ENCODE assay signal across 8 mouse cellular contexts in the genomic region with DNA sequence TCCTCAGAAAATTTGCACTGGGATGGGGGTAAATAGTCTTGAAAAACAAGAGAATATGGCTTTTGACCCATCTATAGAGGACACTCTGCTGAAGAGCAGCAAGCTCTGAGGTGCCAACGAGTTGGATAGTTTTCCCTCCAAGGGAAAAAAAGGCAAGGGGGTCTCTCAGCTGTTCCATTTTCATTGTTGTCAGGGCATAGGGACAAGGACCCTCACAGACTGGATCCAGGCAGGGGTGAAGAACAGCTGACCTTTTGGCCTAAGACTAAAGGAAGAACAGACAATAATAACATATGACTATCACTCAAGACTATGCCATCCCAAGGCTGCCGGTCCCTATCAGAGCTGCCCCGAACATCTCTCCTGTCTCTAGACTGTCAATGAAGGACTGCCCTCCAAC. TPM values are rescaled to one million over a fixed set of nuclear protein-coding genes. Genes with fewer than 3 reads are reported as not detected.
A peak's percentile ranks its signal among the peaks of the same experiment; 100 is the strongest.
DNase-seq lines count a peak whose midpoint lies in the region; ATAC-seq and TF ChIP-seq lines count a peak whose summit lies in the region.

No protein-coding gene starts in this region.

- H3K9me3 ChIP-seq in lung, embryonic 16.5 days (ENCODE audit: control insufficient read depth, low read length) = no peaks in the 10 kb centered on the region
- no peaks in the 10 kb centered on the region for H3K9me3 ChIP-seq in limb, embryonic 13.5 days
- no peaks in the 10 kb centered on the region for H3K9me3 ChIP-seq in stomach, embryonic 15.5 days

- H3K4me2 ChIP-seq in lung, embryonic 16.5 days (ENCODE audit: low read depth, low read length) = peak overlapping the region; percentile 87
- H3K4me2 ChIP-seq in limb, embryonic 13.5 days (replicated peaks) = peak overlapping the region; percentile 97
- peak overlapping the region; percentile 97 for H3K4me2 ChIP-seq in stomach, embryonic 15.5 days

- H3K36me3 ChIP-seq in lung, embryonic 16.5 days (ENCODE audit: control insufficient read depth, insufficient read depth, low read length) = no peaks in the 10 kb centered on the region
- no peaks in the 10 kb centered on the region for H3K36me3 ChIP-seq in limb, embryonic 13.5 days
- H3K36me3 ChIP-seq in stomach, embryonic 15.5 days = no peaks in the 10 kb centered on the region

- no peak overlapping the region for H3K9ac ChIP-seq in lung, embryonic 16.5 days (ENCODE audit: low read length)
- H3K9ac ChIP-seq in limb, embryonic 13.5 days = no peak overlapping the region
- H3K9ac ChIP-seq in stomach, embryonic 15.5 days = no peak overlapping the region

- H3K27ac ChIP-seq in gastrocnemius, adult 2 months = peak overlapping the region; percentile 97
- no peak overlapping the region for H3K27ac ChIP-seq in lung, embryonic 16.5 days (ENCODE audit: low read length)
- H3K27ac ChIP-seq in limb, embryonic 13.5 days = no peak overlapping the region
- H3K27ac ChIP-seq in stomach, embryonic 15.5 days = no peak overlapping the region

- H3K4me1 ChIP-seq in lung, embryonic 16.5 days (replicated peaks; ENCODE audit: control insufficient read depth, insufficient read depth, low read length) = peaks cover 42% of the 10 kb centered on the region
- peaks cover 33% of the 10 kb centered on the region for H3K4me1 ChIP-seq in limb, embryonic 13.5 days
- peaks cover 39% of the 10 kb centered on the region for H3K4me1 ChIP-seq in stomach, embryonic 15.5 days

- H3K27me3 ChIP-seq in lung, embryonic 16.5 days (ENCODE audit: control insufficient read depth, insufficient read depth, low read depth, low read length) = no peaks in the 10 kb centered on the region
- peaks cover 20% of the 10 kb centered on the region for H3K27me3 ChIP-seq in limb, embryonic 13.5 days
- H3K27me3 ChIP-seq in stomach, embryonic 15.5 days (replicated peaks) = no peaks in the 10 kb centered on the region

- intact Hi-C loops in gastrocnemius, adult 2 months (cut with DNase I) = no loop called here

- no peak for DNase-seq in gastrocnemius, adult 2 months
- no peak for DNase-seq in gastrocnemius, postnatal 4 days (ENCODE audit: low spot score in 2 of 2)
- no peak for DNase-seq in lung, postnatal 4 days
- DNase-seq in adrenal gland, adult 8-10 months = no peak
- no peak for DNase-seq in gastrocnemius, adult 8-10 months (ENCODE audit: low spot score in 2 of 2)

- TF ChIP-seq CTCF in gastrocnemius, adult 2 months (IDR thresholded peaks at IDR 0.05) = no peak

- 74% methylated on average over 3 of the region's 3 CpGs for WGBS in lung, embryonic 16.5 days
- 78% methylated on average over 3 of the region's 3 CpGs for WGBS in limb, embryonic 13.5 days
- 59% methylated on average over 3 of the region's 3 CpGs for WGBS in stomach, embryonic 15.5 days

- H3K4me3 ChIP-seq in gastrocnemius, adult 2 months = peak overlapping the region; percentile 84
- H3K4me3 ChIP-seq in lung, embryonic 16.5 days (ENCODE audit: low read length) = peak overlapping the region; percentile 84
- H3K4me3 ChIP-seq in limb, embryonic 13.5 days = peak overlapping the region; percentile 71
- peak overlapping the region; percentile 3; the same call in 1 of the 2 replicates for H3K4me3 ChIP-seq in stomach, embryonic 15.5 days (replicated peaks)

- no peak for ATAC-seq in lung, embryonic 16.5 days (ENCODE audit: low read depth)
- ATAC-seq in limb, embryonic 13.5 days (ENCODE audit: low FRiP score, low read depth) = no peak
- ATAC-seq in stomach, embryonic 15.5 days (ENCODE audit: insufficient read depth, low FRiP score, low read depth) = no peak

RNA-seq across cellular contexts. Expression of a gene that starts 4.2 kb away (rescaled TPM):
- 10 to 100 TPM in 1 of 2 experiments, 1 to 10 TPM in 1; 6.6 to 13.2 TPM for total RNA-seq in gastrocnemius, adult 2 months (2021)
- total RNA-seq in gastrocnemius, postnatal 4 days (2021) = 10 to 100 TPM; 27.2 to 31.9 TPM
- polyA plus RNA-seq in lung, embryonic 16.5 days (2015; fragmentation: Nextera tagmentation; extraction: Ambion mirVana) = 10.4 and 10.6 TPM in 2 replicates
- 5.6 and 6.7 TPM in 2 replicates for polyA plus RNA-seq in limb, embryonic 13.5 days (2015; fragmentation: Nextera tagmentation; extraction: Ambion mirVana)
- 6.6 and 8.3 TPM in 2 replicates for polyA plus RNA-seq in stomach, embryonic 15.5 days (2015; fragmentation: Nextera tagmentation; extraction: Ambion mirVana)
- total RNA-seq in adrenal gland, adult 8-10 months (2022) = 10 to 100 TPM in 2 of 4 experiments, 1 to 10 TPM in 2; 7.6 to 13.4 (median 10.7) TPM
- 1 to 10 TPM; 4.8 to 8.1 (median 5.2) TPM for total RNA-seq in gastrocnemius, adult 8-10 months (2022)

Comparison
In these comparisons a context has a peak if more than half of its experiments do, and no peak if none do; other contexts are left out.
1. H3K4me3 ChIP-seq: peak in every context shown above with its lines; median percentile 84 in gastrocnemius, adult 2 months; 84 in lung, embryonic 16.5 days; 71 in limb, embryonic 13.5 days; 3 in stomach, embryonic 15.5 days.